Mouse (Mus musculus): Measurements from ENCODE around the gene Emp2. TPM values are rescaled to one million over a fixed set of nuclear protein-coding genes. Genes with fewer than 3 reads are reported as not detected.

Gene Emp2
- under 1 TPM in 1 of 2 experiments, not detected in 1; 0.08 TPM for polyA plus RNA-seq (2017; shearing (Covaris generic))

DNA sequence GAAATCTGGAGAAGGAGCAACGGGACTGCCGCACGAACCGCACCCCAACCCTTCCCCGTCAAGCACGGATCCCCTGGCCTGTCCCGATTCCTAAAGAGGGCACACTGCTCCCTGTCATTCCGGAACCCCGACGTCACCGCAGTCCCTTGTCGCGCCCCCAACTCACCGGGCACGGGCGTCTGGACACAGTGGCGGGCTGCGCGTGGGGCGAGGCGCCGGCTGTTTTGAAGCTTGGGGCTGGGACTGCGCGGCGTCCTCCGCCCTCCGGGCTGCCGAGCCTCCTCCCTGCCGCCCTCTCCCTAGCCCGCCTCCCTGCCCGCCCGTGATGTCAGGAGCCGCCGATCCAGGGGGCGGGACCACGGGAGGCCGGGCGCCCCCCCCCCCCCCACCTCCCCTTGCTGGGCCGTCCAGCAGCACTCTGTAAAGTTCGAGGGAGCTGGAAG is at the start of gene Emp2:
Gene Emp2, minus strand, starts transcription at position 323 of the 443 bp plus-strand sequence.
- ATAC-seq = no peak

DNA sequence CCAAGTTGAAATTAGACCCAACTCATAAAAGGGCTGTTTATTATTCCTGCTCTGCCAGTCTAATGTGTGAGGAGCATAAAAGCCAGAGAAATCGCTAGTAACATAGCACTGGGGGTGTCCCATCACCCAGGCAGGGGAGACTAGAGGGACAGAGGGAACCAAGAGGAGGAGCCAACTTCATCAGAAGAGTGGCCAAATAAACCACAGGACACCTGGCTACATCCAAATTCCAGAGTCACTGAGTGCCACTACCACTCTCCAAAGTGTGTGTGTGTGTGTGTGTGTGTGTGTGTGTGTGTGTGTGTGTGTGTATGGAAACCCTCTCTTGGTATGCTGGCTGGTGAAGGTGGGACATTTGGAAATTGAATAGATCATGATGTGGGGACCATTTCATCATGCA is 49.3 kb upstream of the Emp2 start:
- no peak for ATAC-seq

DNA sequence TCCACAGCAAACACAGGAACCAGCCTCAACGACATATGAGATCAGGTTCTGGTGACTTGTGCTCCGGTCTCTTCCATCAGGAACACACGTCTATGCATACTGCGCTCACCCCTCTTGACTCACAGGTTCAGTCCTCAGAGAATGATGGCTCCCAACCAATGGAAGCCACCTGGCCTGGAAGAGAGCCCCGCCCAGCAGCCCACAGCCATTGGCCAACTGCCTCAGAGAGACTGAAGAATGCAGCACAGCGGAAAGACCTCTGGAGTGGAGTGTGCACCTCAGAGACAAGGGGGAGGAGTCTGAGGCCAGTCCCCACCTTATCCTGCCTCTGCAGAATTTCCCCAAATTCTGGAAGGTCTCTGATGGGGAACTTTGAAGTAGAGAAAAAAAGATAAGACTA is 45.5 kb upstream of the Emp2 start:
- no peak for ATAC-seq

DNA sequence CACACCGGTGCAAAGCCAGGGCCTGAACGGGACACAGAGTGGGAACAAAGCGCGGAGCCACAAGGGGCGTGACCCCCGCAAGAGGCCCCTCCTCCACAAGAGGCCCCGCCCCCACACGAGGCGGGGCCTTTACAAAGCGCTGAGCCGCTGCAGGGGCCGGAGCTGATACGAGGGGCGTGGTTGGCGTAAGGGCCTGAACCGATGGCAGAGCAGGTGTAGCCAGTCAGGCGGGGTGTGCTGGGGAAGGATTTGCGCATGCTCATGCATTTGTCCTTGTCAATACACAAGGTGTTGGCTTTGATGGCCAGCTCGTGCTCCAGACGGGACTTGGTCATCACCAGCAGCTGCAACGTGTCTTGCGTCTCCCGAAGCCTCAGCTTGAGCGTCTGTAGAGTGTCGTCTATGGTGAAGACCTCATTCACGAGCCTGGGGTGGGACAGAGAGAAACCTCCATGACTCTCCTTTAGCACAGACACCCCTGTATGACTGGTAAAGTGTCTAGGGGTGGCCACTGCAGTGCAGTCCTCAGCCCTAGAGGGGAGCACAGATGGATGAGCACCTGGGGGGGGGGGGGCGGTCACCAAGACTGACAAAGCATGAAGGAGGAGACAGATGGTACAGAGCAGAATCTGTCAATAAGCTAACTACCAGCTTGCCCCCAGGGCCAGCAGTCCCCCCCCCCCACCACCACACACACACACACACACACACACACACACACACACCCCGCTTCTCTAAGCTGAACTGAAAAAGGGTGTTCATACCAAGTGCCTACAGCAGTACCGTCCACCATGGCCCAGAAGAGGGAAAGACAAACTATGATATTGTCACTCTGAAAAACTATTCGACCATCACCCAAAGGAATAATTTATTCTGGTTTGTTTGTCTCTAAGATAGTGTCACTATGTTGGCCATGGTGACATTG is 44.5 kb upstream of the Emp2 start:
- no peak for ATAC-seq

DNA sequence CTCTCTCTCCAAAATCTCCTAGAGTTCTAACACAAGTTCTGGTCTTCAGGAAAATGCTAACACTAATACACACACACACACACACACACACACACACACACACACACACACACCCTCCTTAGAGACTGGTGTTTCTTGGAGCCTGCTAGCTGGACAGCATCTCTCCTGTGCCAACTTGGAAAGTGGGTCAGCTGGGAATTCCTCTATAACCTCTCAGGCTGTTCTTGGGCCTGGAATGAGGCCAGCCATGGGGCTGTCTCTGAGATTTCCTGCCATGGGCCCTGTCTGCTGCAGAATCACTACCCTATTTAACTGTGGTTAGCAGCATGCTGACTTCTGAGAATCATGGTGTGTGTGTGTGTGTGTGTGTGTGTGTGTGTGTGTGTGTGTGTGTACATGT is 41.2 kb upstream of the Emp2 start:
- ATAC-seq = no peak

DNA sequence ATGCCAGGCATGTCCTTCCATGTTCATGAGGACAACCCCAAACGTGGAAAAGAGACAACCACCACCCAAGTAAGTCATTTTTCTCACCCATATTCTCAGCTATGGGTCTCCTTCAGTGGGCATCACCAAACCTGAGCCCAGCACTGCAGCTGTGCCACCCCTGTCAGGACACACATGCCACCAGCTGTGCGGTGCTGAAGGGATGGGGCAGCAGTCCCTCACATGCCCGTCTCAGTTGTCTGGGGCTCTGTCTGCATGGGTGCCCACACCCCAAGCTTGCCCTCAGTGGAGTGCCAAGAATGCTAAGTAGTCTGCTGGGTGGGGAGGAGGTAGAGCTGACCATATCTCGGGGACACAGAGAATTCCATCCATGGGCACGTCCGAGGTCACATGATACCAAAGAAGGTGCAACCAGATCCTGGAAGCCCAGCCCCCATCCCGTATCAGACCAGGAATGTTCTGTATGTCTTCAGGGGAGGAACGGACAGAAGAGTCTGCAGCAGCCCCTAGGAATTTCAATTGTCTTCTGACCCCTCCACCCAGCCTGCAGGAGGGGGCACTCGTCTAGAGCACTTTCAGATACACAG is 37.4 kb upstream of the Emp2 start:
- ATAC-seq = no peak

DNA sequence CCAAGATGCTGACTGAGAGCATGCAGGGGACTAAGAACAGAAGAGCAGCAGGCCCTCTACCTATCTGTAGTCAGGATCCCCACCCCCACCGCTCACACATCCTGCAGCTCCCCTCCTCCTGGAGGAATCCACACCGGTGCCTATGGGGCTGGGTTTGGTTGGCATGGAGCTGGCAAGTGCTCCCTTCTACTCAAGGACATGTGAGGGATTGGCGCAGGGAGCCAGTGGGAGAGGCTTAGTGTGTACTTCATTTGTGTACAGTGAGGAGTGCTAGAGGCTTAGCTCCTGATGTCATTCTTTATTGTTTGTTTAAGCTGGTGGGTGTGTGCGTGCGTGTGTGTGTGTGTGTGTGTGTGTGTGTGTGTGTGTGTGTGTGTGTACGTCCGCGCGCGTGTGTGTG is 36.1 kb upstream of the Emp2 start:
- ATAC-seq = no peak

DNA sequence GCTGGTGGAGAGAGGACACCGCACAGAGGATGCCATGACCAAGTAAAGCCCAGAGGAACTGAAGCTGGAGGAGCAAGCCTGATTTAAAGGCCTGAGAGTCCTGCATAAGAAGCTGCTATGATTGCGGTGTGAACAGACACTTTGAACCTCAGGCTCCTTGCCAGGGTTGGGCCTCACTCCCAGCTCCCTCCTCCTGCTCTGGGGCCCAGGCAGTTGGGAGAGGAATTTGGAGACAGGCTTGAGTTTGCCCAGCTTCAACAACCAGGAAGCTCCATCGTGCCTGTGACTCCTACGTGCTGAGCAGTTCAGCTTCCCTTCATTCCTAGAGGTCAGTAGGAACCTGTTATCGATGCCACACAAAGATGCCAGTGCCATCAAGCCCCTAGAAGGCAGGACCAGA is 35.7 kb upstream of the Emp2 start:
- ATAC-seq = no peak

DNA sequence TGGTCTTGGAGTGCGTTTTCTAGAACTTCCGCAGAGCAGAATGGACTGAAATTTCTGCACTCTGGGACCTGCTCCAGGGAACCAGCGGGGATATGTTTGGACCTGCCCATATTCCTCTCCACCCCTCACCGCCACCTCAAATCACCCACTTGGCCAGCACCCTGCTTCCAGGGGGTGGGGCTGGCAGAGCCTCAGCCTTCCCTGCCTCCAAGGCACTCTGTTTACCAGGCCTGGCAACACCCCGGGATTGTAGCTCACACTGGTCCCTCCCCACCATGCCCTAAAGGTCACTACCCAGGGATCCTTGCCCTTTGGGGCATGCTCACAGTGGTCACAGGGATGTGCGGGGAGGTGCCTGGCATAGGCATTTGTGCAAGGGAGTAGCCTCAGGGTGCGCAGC is 33.8 kb upstream of the Emp2 start:
- no peak for ATAC-seq

DNA sequence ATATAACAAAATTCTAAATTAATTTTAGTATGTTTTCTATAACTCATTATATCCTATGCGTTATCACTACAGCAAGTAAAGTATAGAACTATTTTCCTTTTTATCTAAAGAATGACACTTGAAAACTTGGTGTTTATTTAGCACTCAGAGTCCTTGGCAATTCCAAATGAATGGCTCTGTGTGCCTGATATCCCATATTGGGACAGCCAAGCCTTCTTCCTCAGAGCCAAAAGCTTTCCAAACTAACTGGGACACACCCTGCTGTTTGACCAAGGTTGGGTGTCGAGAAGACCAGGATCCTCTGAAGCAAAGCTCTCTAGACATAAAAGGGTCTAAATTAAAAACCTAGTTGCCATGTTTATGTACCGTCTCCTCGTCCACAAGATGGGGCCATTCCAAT is 27.3 kb upstream of the Emp2 start:
- no peak for ATAC-seq

DNA sequence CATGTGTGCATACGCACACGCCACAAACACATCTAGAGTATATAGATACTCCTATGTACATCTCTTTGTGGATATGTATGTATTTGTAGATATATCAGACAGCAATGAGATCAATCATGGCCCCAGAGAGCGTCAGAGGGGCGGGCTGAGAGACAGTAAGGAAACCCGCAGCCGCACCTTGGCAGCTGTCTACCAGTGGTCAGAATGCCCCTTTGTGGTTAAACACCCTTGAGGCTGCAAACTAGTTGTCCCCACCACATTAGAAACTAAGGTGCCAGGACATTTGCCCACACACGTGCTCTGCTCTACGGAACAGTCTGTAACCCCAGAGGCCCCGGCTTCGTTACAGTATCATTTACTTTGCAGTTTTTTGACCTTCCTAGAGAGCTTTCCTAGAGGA is 26.2 kb upstream of the Emp2 start:
- no peak for ATAC-seq

DNA sequence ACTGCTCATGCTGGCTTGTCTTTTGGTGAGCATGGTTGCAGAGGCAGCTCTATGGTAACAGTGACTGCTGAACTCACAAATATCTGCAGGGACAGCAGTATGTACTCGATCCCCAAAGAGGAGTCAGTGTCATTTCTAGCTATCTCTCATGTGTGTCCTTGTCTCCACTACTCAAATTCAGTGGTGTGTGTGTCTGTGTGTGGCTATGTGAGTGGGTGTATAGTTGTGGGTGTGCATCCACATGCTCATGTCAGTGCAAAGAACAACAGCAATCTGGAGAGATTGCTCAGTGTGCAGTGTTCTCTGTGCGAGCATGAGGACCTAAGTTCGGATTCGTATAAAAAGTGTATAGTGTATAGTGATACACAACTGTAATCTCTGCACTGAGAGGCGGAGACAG is 24.8 kb upstream of the Emp2 start:
- ATAC-seq = no peak

DNA sequence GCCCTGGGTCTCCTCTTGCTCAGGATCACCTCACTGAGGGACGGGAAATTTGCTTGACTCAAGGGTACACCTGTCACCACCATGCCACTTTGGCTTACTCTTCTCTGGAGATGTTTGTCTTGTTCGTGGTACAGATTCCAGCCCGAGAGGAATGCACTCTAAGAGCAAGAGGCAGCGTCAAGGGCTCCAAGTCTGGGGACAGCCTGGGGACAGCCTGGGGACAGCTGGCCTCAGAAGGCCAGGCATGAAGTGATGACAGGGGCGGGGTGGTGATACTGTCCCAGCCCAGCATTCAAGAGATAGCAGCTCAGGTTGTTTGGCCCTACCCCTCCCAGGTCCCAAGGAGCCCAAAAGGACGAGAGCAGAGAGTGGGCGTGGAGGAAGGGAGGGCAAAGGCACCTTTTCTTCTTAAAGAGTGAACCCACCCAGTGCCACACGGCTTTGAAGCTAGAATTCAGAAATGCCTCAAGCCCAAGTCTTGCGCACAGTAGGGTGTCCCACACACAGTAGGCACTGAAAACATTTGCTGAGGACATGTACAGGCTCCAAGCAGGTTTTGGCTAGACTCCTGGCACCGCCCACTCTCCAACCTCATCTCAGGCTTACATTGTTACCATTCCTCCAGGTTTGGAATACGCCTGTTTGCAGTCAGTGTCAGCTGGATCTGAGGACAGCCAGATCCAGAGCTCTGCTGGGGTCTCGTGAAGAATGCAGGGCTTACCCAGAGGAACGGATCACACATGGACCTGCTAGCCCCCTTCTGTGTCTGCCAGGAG is 23.8 kb upstream of the Emp2 start:
- no peak for ATAC-seq

DNA sequence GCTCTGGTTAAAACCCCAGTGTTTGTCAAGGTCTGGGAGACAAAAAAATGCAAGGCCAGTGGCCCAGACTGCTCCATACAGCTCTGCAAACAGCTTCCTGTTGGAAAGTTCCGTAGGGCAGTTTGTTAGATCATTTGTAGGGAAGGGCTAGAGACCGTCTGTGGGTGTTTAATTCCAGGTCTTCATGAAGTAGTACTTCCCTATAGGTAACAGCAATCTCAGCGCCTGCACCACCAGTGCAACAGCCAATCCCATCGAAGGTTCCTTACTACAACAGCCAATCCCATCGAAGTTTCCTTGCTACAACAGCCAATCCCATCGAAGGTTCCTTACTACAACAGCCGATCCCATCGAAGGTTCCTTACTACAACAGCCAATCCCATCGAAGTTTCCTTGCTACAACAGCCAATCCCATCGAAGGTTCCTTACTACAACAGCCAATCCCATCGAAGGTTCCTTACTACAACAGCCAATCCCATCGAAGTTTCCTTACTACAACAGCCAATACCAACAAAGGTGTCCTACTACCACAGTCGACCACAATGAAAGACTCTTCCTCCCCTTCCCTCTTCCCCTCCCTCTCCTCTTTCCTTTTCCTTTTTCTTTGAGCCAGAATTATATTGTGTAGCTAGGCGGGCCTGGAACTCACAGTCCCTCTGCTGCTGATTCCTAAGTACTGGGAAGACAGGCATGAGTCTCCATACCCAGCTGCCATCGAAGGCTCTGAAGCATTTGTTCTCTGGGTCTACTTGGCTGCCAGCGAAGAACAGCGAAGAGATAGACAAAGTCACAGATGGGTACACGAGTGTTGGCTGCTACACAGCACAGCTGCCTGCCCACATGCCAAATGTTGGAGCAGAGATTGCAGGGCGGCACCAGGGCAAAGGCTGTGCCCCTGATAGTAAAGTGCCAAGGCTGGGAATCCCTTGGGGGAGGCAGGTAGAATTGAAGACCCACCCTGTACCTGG is 23.0 kb upstream of the Emp2 start:
- ATAC-seq = no peak

DNA sequence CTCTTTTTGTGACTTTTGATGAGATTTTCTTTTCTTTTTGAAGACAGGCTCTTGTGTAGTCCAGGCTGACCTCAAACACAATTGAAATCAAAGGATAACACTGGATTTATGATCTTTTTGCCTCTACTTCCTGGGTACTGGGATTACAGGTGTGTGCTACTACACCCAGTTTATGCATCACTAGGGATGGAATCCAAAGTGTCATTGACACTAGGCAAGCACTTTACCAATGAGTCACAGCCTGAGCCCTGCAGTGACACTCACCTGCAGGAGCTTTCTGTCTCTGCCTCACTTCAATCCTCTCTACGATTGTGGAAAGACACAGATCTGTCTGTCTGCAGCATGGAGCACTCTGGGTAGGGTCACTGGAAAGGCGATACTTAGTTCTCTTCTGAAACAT is 22.2 kb upstream of the Emp2 start:
- ATAC-seq = no peak

DNA sequence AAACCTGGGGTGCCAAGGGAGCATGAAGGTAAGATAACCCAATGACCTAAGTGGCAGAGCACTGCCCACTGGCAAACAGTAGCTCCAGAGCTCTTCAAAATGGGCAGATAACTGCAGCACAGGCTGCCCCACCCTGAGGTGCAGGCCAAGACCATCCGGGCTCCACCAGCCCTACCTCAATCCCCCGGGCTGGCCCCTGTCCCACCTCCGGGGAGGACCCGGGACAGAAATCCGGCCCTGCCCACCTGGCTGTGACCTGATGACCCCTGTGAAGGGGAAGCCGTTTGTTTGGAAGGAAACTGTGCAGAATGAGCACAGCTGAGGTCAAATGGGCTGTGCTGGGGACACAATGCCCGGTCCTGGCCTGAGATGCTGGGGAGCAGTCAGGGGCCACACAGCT is 19.0 kb upstream of the Emp2 start:
- ATAC-seq = no peak

DNA sequence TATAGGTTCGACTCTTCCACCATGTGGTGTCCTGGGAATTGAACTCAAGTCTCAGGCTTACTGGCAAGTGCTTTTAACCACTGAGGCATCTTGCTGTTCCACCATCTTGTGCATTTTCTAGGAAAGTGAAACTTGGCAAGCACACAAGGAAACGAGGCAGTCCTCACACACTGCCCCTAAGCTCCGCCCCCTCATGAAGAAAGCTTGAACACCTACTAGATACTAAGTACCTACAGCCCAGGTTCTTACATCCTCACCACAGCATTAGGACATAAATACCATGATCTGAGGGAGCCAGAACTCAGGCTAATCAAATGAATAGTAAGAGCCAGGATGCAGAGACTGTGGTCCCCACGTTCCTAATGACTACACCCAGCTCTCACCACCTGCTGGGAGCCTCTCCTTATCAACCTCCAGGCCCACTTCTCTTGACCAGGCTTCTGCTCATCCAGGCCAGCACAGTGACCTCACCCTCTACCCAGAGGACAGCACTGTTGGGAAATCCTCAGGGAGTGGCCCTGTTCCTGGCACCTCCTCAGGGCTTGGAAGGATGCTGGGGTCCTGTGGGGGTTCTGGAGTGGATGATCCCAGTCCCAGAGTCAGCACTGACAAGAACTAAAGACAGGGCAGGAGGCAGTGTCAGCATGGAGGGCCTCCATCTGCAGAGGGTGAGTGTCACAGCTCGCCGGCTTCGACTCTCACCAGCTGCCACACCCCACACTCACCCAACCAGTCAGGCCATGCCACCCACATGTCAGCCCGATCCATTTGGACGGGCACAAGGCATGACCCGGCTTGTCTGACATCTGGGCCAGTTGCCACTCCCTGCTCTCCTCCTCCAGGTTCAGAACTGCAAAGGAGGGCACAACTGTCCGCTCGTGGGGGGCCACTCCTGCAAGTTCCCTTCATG is 17.1 kb upstream of the Emp2 start:
- ATAC-seq = no peak

DNA sequence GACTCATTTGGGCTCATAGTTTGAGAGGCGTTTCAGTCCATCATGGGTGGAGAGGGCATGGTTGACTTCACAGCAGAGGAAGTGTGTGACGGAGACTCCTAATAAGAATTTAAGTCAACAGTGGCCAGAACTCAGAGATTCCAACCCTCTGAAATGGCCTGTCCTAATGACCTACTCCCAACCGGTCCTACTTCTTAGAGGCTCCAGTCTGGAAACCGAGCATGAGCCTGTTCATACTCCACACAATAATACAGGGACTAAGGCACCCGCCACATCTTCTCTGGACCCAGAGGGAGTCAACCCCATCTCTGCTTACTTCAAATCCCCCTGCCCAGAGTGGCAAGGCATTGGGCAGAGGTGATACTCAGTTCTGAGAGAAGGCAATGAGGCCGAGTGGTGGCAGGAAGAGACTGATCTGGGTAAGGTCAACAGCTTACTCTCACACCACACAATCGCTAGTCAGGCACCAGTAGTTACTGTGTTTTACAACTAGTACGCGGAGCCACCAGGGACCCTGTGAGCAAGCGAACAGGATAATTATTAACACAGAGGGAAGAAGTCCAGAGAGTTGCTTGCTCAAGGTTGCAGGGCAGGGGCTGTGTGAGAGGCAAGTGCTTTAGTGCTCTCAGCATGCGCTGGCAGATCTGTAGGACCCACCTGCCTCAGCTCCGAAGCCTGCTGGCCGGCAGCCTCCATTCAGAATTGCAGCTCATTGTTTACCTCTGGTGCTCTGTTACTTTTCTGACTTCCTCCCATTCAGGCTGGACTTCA is 14.0 kb upstream of the Emp2 start:
- ATAC-seq = no peak

DNA sequence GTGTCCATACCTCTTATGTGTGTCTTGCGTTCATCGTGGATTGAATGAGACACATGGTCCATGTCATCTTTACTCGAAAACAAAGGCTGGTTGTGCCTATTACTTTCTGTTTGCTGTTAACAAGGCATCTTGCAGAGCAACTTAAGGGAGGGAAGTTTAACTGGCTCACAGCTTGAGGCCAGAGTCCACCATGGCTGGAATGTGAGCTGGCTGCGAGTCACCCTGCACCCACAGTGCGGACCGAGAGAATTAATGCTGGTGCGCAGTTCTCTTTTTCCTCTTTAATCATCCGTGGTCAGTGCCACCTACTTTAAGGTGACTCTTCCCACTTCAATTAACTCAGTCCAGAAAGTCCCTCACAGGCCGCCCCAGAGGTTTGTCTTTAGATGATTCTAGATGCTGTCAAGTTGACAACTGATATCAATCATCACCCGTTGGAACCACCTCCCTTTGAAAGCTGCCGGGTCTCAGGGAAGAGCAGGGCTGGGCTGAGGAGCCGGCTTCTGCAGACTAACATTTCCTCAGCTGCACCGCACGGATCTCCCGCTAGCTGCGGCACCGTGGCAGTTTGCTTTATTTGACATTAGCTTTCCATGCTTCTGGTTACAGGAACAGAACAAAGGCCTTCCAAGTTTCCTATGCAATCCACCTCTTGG is 6.3 kb upstream of the Emp2 start:
- ATAC-seq = no peak

DNA sequence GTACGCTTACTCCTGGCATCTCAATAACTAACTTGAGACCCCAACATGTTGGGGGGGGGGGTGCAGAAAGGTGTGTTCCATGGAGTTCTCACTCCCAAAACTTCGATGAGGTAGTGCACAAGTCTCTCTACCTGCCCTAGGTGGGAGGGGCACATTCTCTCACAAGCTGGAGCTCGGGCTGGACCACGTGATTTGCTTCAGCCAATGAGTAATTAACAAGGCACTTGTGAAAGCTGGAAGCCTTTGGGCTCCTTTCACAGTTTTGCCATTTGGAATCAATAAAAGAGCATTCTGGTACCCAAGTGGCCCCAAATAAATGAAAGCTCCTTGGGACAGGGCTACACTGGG is 3.4 kb upstream of the Emp2 start:
- ATAC-seq = no peak
